Mouse (Mus musculus): ENCODE measurements around the gene St6galnac6. TPM values are rescaled to one million over a fixed set of nuclear protein-coding genes. Genes with fewer than 3 reads are reported as not detected.

The St6galnac6 gene
- total RNA-seq (2017): 13.3 TPM in 2 replicates

DNA sequence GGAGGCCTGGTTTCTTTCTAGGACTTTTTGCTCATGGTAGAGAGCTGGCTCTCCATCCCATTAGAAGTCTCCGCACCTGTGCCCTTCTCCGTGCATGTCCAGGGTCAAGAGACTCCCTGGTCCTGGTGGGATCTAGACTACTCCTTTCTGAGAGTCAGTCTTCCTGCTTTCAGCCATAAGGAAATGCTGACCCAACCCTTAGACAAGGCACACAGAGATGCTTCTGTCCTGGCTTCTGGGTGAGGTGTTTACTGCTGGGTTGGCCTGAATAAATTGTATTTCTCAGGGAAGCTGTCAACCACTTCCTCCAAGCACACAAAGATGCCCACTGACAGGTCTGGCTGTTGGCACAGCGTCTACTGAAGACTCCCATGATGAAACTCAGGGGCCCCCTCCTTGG lies at the start of gene St6galnac6:
TSS of gene St6galnac6 (plus strand) at position 301 of the 400 bp plus-strand sequence.
- ATAC-seq (replicated peaks in 1 of 2; ENCODE audit: insufficient read depth in 1 of 2, low FRiP score in 2 of 2, low TSS enrichment in 1 of 2, low read depth in 1 of 2, poor library complexity in 2 of 2, severe bottlenecking in 2 of 2): no peak

DNA sequence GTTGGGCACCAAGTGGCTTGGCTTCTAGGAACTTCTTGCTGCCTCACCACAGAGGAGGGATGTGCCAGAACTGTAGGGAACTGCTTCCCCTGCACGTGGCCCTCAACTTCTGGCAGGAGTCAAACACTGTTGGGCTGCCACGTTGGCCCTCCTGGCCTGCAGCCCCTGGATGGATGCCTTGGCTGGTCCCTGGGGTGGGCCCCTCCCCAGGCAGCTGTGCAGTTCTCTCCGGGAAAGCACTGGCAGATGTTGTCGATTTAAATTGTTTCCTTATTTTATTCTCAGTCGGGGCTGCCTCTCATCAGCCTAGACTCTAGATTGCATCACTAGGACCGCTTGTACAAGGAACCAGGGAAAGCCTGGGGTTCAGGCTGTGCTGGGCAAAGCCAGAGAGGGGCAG lies 49.7 kb upstream of the St6galnac6 start:
- peak in 1 of 2 experiments; percentile 33; a peak in 3 of 4 replicates for ATAC-seq (replicated peaks in 1 of 2; ENCODE audit: insufficient read depth in 1 of 2, low FRiP score in 2 of 2, low TSS enrichment in 1 of 2, low read depth in 1 of 2, poor library complexity in 2 of 2, severe bottlenecking in 2 of 2)

DNA sequence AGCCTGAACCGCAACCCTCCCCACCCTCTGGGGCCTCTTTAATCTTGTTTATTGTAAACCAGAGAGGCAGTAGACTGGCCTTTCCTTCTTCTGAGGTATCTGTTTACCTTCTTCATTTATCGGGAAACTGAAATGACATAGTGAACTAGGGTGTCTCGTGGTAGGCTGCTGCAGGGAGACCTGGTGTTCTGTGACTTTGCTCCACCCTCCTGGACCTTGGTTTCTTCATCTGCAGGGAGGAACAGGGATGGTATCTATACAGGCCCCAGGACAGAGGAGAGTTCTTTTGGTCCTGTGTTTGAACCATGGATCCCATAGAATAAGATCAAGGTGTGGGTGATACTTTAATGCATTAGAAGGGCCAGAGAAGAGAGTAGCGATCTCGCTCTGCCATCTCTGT lies 48.3 kb upstream of the St6galnac6 start:
- ATAC-seq (replicated peaks in 1 of 2; ENCODE audit: insufficient read depth in 1 of 2, low FRiP score in 2 of 2, low TSS enrichment in 1 of 2, low read depth in 1 of 2, poor library complexity in 2 of 2, severe bottlenecking in 2 of 2): no peak

DNA sequence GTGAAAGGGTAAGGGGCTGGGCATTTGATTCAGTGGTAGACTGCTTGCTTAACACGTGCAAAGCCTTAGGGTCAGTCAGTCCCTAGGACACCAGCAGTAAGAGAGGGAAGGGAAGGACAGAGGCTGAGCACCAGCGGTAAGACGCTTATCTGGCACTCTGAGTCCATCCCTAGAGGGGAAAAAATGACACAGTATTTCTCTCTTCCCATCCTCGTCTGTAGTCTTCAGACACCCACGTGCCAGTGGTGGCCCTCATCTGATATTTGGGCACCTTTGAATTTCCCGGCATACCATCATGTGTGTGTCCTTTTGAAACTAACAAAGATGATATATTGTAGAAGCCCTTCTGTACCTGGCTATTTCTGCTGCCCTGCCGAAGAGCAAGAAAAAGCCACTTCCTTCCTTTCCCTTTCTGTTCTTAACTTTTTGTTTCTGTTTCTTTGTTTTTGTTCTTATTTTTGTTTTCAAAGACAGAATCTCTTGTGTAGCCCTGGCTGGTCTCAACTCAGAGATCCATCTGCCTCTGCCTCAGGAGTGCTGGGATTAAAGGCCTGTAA lies 45.8 kb upstream of the St6galnac6 start:
- 0 out of 4 replicates have a peak, but pooled peaks of 1 of the 2 experiments have one; percentile 9 for ATAC-seq (replicated peaks in 1 of 2; ENCODE audit: insufficient read depth in 1 of 2, low FRiP score in 2 of 2, low TSS enrichment in 1 of 2, low read depth in 1 of 2, poor library complexity in 2 of 2, severe bottlenecking in 2 of 2)

DNA sequence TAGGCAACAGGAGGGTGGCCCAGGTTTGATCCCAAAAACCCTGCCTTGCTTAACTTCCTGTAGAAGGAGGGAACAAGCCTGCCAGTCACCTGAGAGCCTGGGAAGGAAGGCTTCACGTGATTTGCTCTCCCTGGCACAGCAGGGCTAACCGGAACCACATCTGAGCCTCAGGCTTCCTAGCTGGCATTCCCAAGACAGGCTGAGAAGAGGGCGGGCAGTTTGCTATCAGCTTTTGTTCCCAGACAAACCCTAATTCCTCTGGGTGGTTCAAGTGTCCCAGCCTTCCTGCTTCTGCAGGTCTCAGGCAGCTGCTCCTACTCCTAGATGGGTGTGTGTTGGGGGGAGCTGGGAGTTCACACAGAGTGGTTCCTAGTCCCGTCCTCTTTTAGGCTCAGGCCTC lies 44.0 kb upstream of the St6galnac6 start:
- no peak for ATAC-seq (replicated peaks in 1 of 2; ENCODE audit: insufficient read depth in 1 of 2, low FRiP score in 2 of 2, low TSS enrichment in 1 of 2, low read depth in 1 of 2, poor library complexity in 2 of 2, severe bottlenecking in 2 of 2)

DNA sequence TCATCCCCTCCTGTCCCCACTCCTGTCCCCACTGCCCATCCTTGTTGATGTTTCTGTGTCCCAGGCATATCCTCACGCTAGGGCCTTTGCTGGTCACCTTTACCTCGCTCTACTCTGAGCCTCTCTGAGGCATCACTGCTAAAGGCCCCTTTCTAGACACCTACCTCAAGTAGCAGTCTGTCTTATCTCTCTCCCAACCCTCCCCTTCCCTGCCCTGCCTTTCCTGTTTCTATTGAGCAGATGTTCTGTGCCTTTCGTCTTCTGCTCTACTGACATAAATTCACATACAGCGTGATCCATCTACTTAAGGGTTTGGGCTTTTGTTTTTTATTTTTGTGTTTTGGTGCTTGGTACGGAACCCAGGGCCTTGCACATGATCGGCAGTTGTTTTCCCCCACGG lies 43.5 kb upstream of the St6galnac6 start:
- ATAC-seq (replicated peaks in 1 of 2; ENCODE audit: insufficient read depth in 1 of 2, low FRiP score in 2 of 2, low TSS enrichment in 1 of 2, low read depth in 1 of 2, poor library complexity in 2 of 2, severe bottlenecking in 2 of 2): no peak

DNA sequence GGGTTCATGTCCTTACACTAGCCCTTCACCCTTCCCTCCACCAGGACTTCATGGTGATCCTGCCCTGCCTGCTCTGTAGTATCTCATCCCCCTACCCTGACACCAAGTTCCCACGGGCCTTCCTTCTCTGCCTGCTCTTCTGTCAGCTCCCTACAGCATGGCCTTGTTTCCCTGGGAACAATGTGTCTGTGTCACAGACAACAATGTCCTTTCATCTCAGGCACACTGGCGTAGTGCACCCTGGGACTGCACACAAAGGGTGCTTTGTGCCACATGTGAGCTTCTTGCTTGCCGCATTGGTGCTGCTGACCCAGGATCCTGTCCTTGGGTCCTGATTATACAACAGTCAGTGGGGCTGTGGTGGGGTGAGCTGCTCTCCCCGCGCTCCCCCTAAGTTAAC lies 39.9 kb upstream of the St6galnac6 start:
- no peak for ATAC-seq (replicated peaks in 1 of 2; ENCODE audit: insufficient read depth in 1 of 2, low FRiP score in 2 of 2, low TSS enrichment in 1 of 2, low read depth in 1 of 2, poor library complexity in 2 of 2, severe bottlenecking in 2 of 2)

DNA sequence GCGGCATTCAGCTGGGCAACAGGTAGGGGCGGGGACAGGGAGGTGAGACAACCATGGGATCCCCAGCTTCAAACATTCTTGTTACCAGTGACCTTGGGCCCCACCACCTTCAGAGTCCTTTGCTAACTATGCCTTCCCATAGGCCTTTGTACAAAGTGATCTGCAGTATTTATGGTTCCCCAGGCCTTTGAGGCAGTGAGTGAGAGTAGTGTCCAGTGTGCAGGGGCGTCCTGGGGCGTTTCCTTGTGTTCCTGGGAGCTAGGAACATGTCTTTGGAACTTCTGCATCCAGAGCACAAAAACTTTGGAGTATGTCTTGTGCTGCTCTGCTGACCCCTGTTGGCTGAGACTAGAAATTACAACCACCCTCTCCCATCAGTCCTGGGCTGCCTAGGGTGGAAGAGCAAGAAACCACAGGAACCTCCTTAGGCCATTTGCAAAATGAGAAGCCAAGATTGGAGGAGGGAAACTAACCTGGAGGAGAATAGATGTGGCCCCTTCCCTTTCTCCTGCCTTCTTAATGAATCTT lies 32.9 kb upstream of the St6galnac6 start:
- peak; percentile 49 to 58; a peak in 2 of 4 replicates for ATAC-seq (replicated peaks in 1 of 2; ENCODE audit: insufficient read depth in 1 of 2, low FRiP score in 2 of 2, low TSS enrichment in 1 of 2, low read depth in 1 of 2, poor library complexity in 2 of 2, severe bottlenecking in 2 of 2)

DNA sequence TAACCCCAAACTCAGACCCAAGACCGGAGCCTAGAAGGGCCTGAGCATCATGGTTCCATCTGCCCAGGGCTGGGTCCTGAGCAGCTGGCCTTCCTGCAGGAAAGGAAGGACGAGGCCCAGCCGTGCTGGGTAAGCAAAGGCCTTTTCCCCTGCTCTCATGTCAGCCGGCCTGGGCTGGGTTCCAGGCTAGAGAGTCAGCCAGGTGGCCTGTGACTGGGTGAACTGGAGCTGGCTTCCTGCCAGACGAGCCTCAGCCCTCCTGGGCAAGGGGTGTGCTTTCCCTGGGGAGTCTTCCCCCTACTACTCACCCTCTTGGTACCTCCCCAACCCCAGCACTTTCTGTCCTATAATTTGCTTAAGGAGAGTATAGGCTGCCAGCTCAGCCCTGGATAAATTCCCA lies 31.4 kb upstream of the St6galnac6 start:
- ATAC-seq (replicated peaks in 1 of 2; ENCODE audit: insufficient read depth in 1 of 2, low FRiP score in 2 of 2, low TSS enrichment in 1 of 2, low read depth in 1 of 2, poor library complexity in 2 of 2, severe bottlenecking in 2 of 2): no peak

DNA sequence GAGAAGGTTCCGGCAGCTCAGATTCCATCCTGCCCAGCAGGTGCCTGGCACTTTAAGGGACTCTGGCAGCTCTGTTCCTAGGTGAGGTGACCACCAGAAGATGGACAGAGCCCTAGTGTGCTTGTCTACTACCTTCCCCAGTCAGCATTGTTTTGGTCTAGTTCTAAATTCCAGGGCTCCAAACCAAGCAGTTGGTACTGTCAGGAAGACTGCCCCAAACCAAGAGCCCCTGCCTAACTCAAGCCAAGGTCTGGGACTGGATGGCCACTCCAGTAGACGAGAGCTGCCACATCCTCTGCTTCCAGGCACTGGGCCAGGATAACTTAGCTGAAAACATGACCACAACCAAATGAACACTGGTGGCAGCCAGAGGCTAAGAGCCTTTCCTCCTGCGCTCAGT lies 30.6 kb upstream of the St6galnac6 start:
- no peak for ATAC-seq (replicated peaks in 1 of 2; ENCODE audit: insufficient read depth in 1 of 2, low FRiP score in 2 of 2, low TSS enrichment in 1 of 2, low read depth in 1 of 2, poor library complexity in 2 of 2, severe bottlenecking in 2 of 2)

DNA sequence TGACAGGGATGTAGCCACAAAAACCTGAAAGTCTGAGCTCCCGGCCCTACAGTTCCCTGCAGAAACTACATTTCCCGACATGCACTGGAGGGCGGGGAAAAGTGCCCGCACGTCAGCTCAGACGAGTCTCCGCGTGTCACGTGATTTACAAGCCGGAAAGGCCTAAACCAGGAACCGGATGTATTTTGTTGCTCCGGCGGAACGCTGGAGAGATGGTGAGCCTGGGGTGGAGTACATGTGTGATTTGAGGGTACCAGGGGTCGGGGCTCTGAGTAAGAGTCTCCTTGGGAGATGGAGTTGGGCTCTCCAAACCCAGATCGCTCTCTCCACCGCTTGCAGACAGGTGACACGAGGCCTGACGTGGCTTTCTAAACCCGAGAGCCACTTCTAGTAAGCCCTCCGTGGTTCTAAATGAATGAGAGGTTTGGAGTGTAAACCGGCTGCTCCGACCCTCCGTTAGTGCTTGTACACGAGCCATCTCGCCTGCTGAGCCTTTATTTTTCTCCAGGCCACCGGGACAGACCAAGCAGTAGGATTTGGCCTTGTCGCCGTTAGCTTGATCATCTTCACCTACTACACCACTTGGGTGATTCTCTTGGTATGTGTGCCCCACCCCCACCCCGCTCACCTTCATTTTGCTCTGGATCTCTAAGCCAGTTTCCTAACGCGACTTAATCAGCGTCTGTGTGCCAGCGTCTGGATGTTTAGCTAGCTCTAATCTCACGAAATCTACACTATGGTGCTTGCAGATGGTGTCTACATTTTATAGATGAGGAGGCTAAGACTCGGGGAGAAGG lies 28.6 kb upstream of the St6galnac6 start, which contains the start of gene Dpm2:
TSS of gene Dpm2 (plus strand) at position 161 of the 797 bp plus-strand sequence.
- ATAC-seq (replicated peaks in 1 of 2; ENCODE audit: insufficient read depth in 1 of 2, low FRiP score in 2 of 2, low TSS enrichment in 1 of 2, low read depth in 1 of 2, poor library complexity in 2 of 2, severe bottlenecking in 2 of 2): peak; percentile 85 to 91

DNA sequence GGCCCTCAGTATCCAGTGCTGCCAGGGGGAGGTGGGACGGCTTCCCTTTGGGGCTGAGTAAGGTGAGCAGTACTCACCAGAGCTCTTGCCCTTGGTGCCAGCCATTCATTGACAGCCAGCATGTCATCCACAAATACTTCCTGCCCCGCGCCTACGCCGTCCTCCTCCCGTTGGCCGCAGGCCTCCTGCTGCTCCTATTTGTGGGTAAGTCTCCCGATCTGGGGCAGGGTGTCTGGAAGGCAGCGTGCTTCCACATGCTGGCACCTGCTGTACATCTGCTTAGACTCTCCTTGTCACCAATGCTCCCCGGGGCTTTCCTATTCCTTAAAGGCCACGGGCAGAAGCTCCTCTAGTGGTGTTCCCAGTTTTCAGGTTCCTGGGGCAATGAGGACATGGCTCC lies 27.3 kb upstream of the St6galnac6 start:
- ATAC-seq (replicated peaks in 1 of 2; ENCODE audit: insufficient read depth in 1 of 2, low FRiP score in 2 of 2, low TSS enrichment in 1 of 2, low read depth in 1 of 2, poor library complexity in 2 of 2, severe bottlenecking in 2 of 2): no peak

DNA sequence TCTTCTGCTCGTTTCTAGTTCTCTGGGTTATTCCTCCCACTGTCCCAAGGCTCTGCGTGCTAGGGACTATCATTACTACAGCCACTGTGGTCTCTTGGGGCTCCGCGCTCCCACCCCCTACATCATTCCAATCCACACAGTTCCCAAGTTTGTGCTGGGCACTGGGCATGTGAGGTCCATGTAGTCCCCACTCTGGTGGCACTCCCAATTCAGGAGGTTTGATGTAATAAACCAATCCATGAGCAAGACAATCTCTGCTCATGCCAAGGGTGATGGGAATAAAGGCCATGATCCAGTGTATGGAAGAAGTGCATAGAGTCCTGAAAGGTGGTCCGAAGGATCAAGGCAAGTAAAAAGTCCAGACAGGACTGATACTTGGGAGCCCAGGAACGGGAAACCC lies 25.0 kb upstream of the St6galnac6 start, which contains the start of gene Pip5kl1:
TSS of gene Pip5kl1 (plus strand) at position 301 of the 400 bp plus-strand sequence.
- ATAC-seq (replicated peaks in 1 of 2; ENCODE audit: insufficient read depth in 1 of 2, low FRiP score in 2 of 2, low TSS enrichment in 1 of 2, low read depth in 1 of 2, poor library complexity in 2 of 2, severe bottlenecking in 2 of 2): no peak

DNA sequence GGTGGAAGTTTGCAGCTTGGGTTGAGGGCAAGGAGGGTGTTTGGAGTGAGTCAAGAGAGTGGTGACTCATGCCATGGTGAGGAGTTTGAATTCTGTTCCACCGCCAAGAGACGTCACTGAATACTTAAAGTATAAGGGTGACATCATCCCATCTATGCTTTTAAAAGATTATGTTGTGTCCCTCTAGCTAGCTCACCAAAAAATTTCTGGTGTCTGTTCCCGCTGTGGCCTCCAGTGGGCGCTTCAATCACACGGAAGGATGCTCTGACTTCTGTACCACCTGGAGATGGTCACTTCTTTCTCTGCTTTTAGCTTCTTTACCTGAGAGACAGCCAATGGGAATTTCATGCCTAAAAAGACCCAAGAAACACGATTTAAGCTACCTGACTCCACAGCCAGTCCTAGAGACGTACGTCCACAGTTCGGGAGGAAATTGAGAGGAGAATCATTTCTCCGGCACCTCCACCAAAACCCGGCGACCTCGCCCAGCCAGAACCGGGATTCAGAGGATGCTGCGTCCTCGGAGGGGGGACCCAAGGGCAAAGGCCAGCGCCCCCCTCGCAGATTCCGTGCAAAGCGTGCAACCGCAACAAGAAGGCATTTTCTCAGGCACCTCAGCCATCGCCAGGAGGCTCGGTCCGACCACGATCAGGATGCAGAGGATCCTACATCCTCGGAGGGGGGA lies 24.5 kb upstream of the St6galnac6 start:
- 0 out of 4 replicates have a peak, but pooled peaks of 1 of the 2 experiments have one; percentile 32 for ATAC-seq (replicated peaks in 1 of 2; ENCODE audit: insufficient read depth in 1 of 2, low FRiP score in 2 of 2, low TSS enrichment in 1 of 2, low read depth in 1 of 2, poor library complexity in 2 of 2, severe bottlenecking in 2 of 2)

DNA sequence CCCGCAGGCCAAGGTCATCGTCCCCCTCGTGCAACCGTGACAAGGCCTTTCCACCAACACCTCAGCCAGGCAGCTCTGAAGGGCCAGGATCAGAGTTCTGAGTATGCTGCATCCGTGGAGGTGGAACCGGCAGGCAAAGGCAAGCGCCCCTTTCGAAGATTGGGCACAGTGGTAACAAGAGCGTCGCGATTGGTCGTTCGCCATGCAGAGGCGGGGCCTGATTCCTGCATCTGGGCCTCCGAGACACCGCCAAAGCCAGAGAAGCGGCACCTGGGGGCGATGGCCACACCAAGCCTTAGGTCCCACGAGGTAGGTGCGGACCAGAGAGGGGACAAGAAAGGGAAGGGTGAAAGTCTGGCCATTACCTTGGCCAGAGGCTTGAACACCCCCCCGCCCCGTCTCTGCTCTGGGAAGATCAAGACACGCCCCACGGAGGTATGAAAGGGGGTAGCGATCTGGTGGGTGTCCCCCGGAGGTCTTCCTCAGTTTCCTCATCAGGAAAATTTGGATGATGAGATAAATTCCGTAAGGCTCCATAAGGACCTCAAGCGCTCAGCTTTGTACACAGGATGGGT lies 23.8 kb upstream of the St6galnac6 start, which contains the start of gene 9430097D07Rik:
TSS of gene 9430097D07Rik (minus strand) at position 99 of the 575 bp plus-strand sequence.
- ATAC-seq (replicated peaks in 1 of 2; ENCODE audit: insufficient read depth in 1 of 2, low FRiP score in 2 of 2, low TSS enrichment in 1 of 2, low read depth in 1 of 2, poor library complexity in 2 of 2, severe bottlenecking in 2 of 2): peak; percentile 35 to 63; a peak in 3 of 4 replicates

DNA sequence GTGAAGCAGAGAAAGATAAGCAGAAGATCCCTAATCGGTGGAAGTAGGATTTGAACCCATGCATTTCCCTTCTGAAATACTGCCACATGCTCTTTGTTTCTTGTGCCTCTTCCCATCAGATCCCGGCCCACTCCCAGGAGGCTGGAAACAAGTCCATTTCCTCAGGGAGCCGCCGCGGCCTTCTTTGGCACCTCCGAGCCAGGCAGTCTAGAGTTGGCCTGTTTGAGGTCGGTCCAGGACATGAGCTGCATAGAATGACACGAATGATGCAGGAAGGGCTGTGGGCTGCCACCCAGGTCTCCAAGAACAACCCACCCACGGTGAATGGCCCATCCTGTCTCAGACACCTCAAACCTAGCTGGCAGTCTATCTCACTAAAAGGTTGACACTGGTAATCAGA lies 23.0 kb upstream of the St6galnac6 start:
- no peak for ATAC-seq (replicated peaks in 1 of 2; ENCODE audit: insufficient read depth in 1 of 2, low FRiP score in 2 of 2, low TSS enrichment in 1 of 2, low read depth in 1 of 2, poor library complexity in 2 of 2, severe bottlenecking in 2 of 2)
